Mouse (Mus musculus): ENCODE results near the gene Clstn1.

- TF ChIP-seq CTCF (IDR thresholded peaks at IDR 0.05; ENCODE audit: extremely low read depth, insufficient read depth, low read length) (no peak), POLR2A (IDR thresholded peaks at IDR 0.05; ENCODE audit: extremely low read depth, insufficient read depth, low read length) (no peak)
Measured at GRCm38 (mm10) chr4:149590200-149590599, 3.9 kb downstream of the Clstn1 start.
